Mouse (Mus musculus) heart, postnatal 0 days (tissue): ENCODE measurements around the gene Jdp2. TPM values are rescaled to one million over a fixed set of nuclear protein-coding genes. Genes with fewer than 3 reads are reported as not detected.
A peak's percentile ranks its signal among the peaks of the same experiment; 100 is the strongest.
"Not testable (repeated sequence)": the region's sequence is repeated elsewhere in the genome, so short reads cannot be mapped to it uniquely, and the experiment has no call there.

Experiments used
- ATAC-seq: fragments of 200-750 bp; cut with Nextera tagmentation; 2 replicates; pipeline ENCODE4 v1.8.0; 2017; ENCODE audit warnings: low read depth, moderate number of reproducible peaks, moderate library complexity; ENCODE audit not compliant: insufficient read depth
- DNase-seq: peaks from one replicate; pipeline ENCODE4 v3.0.0-alpha.2; 2016; ENCODE audit warnings: low spot score
- H3K27ac ChIP-seq: fragments of 300-500 bp; sonication (generic); 2 replicates; pipeline ENCODE4 v1.5.1; 2014; ENCODE audit warnings: low read depth, mild to moderate bottlenecking
- H3K27me3 ChIP-seq: fragments of 300-500 bp; sonication (generic); 2 replicates; pipeline ENCODE4 v1.6.1; 2014; ENCODE audit warnings: low read length, mixed read lengths; ENCODE audit not compliant: control insufficient read depth, insufficient read depth
- H3K36me3 ChIP-seq: fragments of 300-500 bp; sonication (generic); replicated peaks from 2 replicates; pipeline ENCODE4 v1.6.1; 2014; ENCODE audit warnings: low read length, mixed read lengths; ENCODE audit not compliant: control insufficient read depth, insufficient read depth
- H3K4me1 ChIP-seq: fragments of 300-500 bp; sonication (generic); 2 replicates; pipeline ENCODE4 v1.6.1; 2014; ENCODE audit warnings: antibody characterized with exemption; ENCODE audit not compliant: control insufficient read depth, insufficient read depth
- H3K4me2 ChIP-seq: fragments of 300-500 bp; sonication (generic); 2 replicates; pipeline ENCODE4 v1.6.1; 2014; ENCODE audit warnings: low read depth, mild to moderate bottlenecking, low read length, moderate library complexity
- H3K4me3 ChIP-seq: fragments of 300-500 bp; sonication (generic); 2 replicates; pipeline ENCODE4 v1.5.1; 2014; ENCODE audit warnings: low read depth, low read length
- H3K9ac ChIP-seq: fragments of 300-500 bp; sonication (generic); replicated peaks from 2 replicates; pipeline ENCODE4 v1.6.1; 2014; ENCODE audit warnings: low read depth, low read length, mixed read lengths
- H3K9me3 ChIP-seq: fragments of 300-500 bp; sonication (generic); replicated peaks from 2 replicates; pipeline ENCODE4 v1.6.1; 2016; ENCODE audit warnings: low read length; ENCODE audit not compliant: control insufficient read depth
- CTCF ChIP-seq: IDR thresholded peaks from 2 replicates; pipeline ENCODE4 v1.5.1; 2016; ENCODE audit warnings: antibody characterized with exemption, control low read depth, low read depth
- EP300 ChIP-seq: IDR thresholded peaks from 2 replicates; pipeline ENCODE4 v1.6.1; 2016; ENCODE audit warnings: antibody characterized with exemption, low read depth
- WGBS: fragments of 180-500 bp; shearing (Covaris S2); extraction: QIAGEN DNeasy Blood & Tissue Kit; methylation state at CpG from one replicate; pipeline ENCODE4 v1.1.7; 2014; 5-methylcytosine and 5-hydroxymethylcytosine counted together
- polyA plus RNA-seq: library from polyadenylated mRNA; unstranded; fragments of >200 nt; fragmentation: Nextera tagmentation; extraction: Ambion mirVana; gene quantifications from 2 replicates; pipeline ENCODE4 v1.2.1, GENCODE M21; 2015
- total RNA-seq: library from RNA; depleted of rRNA; stranded (reverse); fragments of >200 nt; gene quantifications from 2 replicates; pipeline ENCODE4 v1.2.3, GENCODE M21; 2014; ENCODE audit warnings: low replicate concordance

The Jdp2 gene
- total and polyA plus RNA-seq, 2 experiments from 2014 or later, result 0.44 to 17.9 TPM

- Histone ChIP-seq H3K9me3 (no peaks in the 10 kb centered on the region), H3K27me3 (no peaks in the 10 kb centered on the region), H3K9ac (no peak overlapping the region), H3K4me2 (no peak overlapping the region), H3K4me3 (no peak overlapping the region), H3K27ac (no peak overlapping the region), H3K36me3 (no peaks in the 10 kb centered on the region), H3K4me1 (peaks cover 14% of the 10 kb centered on the region)
- DNase-seq, result no peak
- TF ChIP-seq CTCF, result peak; percentile 27; the same call in 1 of the 2 replicates
- no peak for TF ChIP-seq EP300
- WGBS, result 89% methylated on average over 4 of the region's 4 CpGs
- ATAC-seq, result no peak
These were observed 46.8 kb downstream of the Jdp2 start for GRCm38 (mm10) chr12:85645664-85646063.

DNA sequence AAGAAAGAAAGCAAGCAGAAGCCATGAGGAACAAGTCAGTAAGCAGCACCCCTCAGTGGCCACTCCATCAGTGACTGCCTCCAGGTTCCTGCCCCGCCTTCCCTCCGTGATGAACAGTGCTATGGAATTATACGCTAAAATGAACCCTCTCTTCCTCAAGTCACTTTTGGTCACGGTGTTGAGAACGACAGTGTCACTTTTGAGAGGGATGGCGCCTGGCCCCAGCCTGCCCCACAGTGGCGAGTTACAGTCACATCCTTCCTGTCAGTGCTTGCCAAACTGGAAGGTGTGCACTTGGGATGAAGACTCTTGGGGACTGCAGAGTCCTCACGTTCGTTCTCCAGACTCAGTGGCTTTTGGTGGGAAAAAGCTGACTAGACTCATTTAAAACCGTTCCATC lies 48.5 kb downstream of the Jdp2 start:
- WGBS, result 26% methylated on average over 10 of the region's 10 CpGs
- Histone ChIP-seq H3K4me1 (no peaks in the 10 kb centered on the region), H3K27ac (no peak overlapping the region), H3K9me3 (no peaks in the 10 kb centered on the region), H3K27me3 (no peaks in the 10 kb centered on the region), H3K4me2 (no peak overlapping the region), H3K36me3 (no peaks in the 10 kb centered on the region), H3K4me3 (no peak overlapping the region), H3K9ac (no peak overlapping the region)
- TF ChIP-seq CTCF (peak; percentile 54), EP300 (no peak)
- ATAC-seq (peak; percentile 57; the same call in 1 of the 2 replicates), DNase-seq (no peak)

DNA sequence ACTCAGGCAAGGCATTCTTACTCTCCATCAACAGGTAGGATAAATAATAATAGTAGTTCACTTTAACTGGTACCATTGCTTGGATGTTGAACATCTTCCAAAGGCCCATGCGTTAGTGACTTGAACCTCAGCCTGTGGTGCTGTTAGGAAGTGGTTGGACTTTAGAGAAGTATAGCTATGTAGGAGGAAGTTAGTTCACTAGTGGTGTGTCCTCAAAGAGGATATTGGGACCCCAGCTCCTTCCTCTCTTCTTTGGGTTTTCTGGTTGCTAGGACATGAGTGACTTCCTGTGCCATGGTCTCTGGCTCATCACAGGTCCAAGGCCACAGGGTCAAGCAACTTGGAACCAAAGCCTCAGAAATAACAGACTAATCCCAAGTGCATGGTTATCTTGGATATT lies 49.1 kb downstream of the Jdp2 start:
- DNase-seq (no peak), ATAC-seq (no peak)
- H3K36me3 ChIP-seq, result no peaks in the 10 kb centered on the region
- no peaks in the 10 kb centered on the region for H3K27me3 ChIP-seq
- WGBS, result 66% methylated on average over 1 of the region's 1 CpGs
- H3K9me3 ChIP-seq, result no peaks in the 10 kb centered on the region
- H3K27ac ChIP-seq, result no peak overlapping the region
- no peak overlapping the region for H3K4me2 ChIP-seq
- no peaks in the 10 kb centered on the region for H3K4me1 ChIP-seq
- no peak overlapping the region for H3K9ac ChIP-seq
- H3K4me3 ChIP-seq, result no peak overlapping the region
- TF ChIP-seq EP300, result no peak
- no peak for TF ChIP-seq CTCF

GRCm38 (mm10) chr12:85659319-85659718 lies 60.5 kb downstream of the Jdp2 start:
- ATAC-seq, result peak; percentile 83
- peak; percentile 71 for DNase-seq
- no peak overlapping the region for H3K27ac ChIP-seq

GRCm38 (mm10) chr12:85660855-85661254 lies 62.0 kb downstream of the Jdp2 start:
- ATAC-seq, result no peak

More at GRCm38 (mm10) chr12:85659319-85659718, 60.5 kb downstream of the Jdp2 start:
- no peak overlapping the region for H3K4me3 ChIP-seq
- H3K27me3 ChIP-seq, result no peaks in the 10 kb centered on the region
- TF ChIP-seq CTCF, result no peak
- TF ChIP-seq EP300, result no peak
- no peaks in the 10 kb centered on the region for H3K36me3 ChIP-seq
- H3K9ac ChIP-seq, result no peak overlapping the region
- H3K4me1 ChIP-seq, result 0 out of 2 replicates have a peak, but pooled peaks cover 5% of the 10 kb centered on the region
- H3K4me2 ChIP-seq, result no peak overlapping the region
- no peaks in the 10 kb centered on the region for H3K9me3 ChIP-seq
- WGBS, result 7% methylated on average over 2 of the region's 2 CpGs

GRCm38 (mm10) chr12:85662232-85662631 lies 63.4 kb downstream of the Jdp2 start:
- 76% methylated on average over 8 of the region's 8 CpGs for WGBS
- not testable (repeated sequence) for H3K4me1 ChIP-seq, H3K9me3 ChIP-seq, H3K36me3 ChIP-seq, DNase-seq, H3K27ac ChIP-seq, H3K27me3 ChIP-seq, H3K4me2 ChIP-seq, H3K4me3 ChIP-seq, H3K9ac ChIP-seq, ATAC-seq

More at GRCm38 (mm10) chr12:85660855-85661254, 62.0 kb downstream of the Jdp2 start:
- WGBS, result 89% methylated on average over 12 of the region's 12 CpGs
- Histone ChIP-seq H3K27ac (peak overlapping the region; percentile 6; the same call in 1 of the 2 replicates), H3K36me3 (no peaks in the 10 kb centered on the region), H3K9ac (no peak overlapping the region), H3K4me3 (no peak overlapping the region), H3K4me2 (no peak overlapping the region), H3K9me3 (no peaks in the 10 kb centered on the region), H3K4me1 (0 out of 2 replicates have a peak, but pooled peaks cover 5% of the 10 kb centered on the region), H3K27me3 (no peaks in the 10 kb centered on the region)
- no peak for DNase-seq
- TF ChIP-seq CTCF, result no peak
- no peak for TF ChIP-seq EP300
